Mouse (Mus musculus) midbrain, embryonic 11.5 days (tissue): ENCODE results near the gene Rhox1. TPM values are rescaled to one million over a fixed set of nuclear protein-coding genes. Genes with fewer than 3 reads are reported as not detected.
"Not testable (repeated sequence)": the region's sequence is repeated elsewhere in the genome, so short reads cannot be mapped to it uniquely, and the experiment has no call there.

Experiments used
- ATAC-seq: fragments of 200-750 bp; cut with Nextera tagmentation; 2 replicates; pipeline ENCODE4 v1.8.0; 2017; ENCODE audit warnings: moderate TSS enrichment, moderate library complexity; ENCODE audit not compliant: low FRiP score
- DNase-seq: peaks from one replicate; pipeline ENCODE4 v3.0.0; 2015; ENCODE audit warnings: low spot score; ENCODE audit errors: missing footprints
- H3K27ac ChIP-seq: fragments of 300-500 bp; sonication (generic); 2 replicates; pipeline ENCODE4 v1.5.1; 2014; ENCODE audit warnings: low read depth, low read length
- H3K27me3 ChIP-seq: fragments of 300-500 bp; sonication (generic); 2 replicates; pipeline ENCODE4 v1.6.1; 2014; ENCODE audit warnings: mild to moderate bottlenecking, low read length, moderate library complexity, mixed read lengths; ENCODE audit not compliant: control insufficient read depth, insufficient read depth
- H3K36me3 ChIP-seq: fragments of 300-500 bp; sonication (generic); 2 replicates; pipeline ENCODE4 v1.6.1; 2014; ENCODE audit warnings: mild to moderate bottlenecking, low read length, moderate library complexity, mixed read lengths; ENCODE audit not compliant: control insufficient read depth, insufficient read depth
- H3K4me1 ChIP-seq: fragments of 300-500 bp; sonication (generic); 2 replicates; pipeline ENCODE4 v1.6.1; 2014; ENCODE audit warnings: low read length; ENCODE audit not compliant: control insufficient read depth, insufficient read depth
- H3K4me2 ChIP-seq: fragments of 300-500 bp; sonication (generic); 2 replicates; pipeline ENCODE4 v1.6.1; 2014; ENCODE audit warnings: mild to moderate bottlenecking, moderate library complexity
- H3K4me3 ChIP-seq: fragments of 300-500 bp; sonication (generic); 2 replicates; pipeline ENCODE4 v1.5.1; 2014; ENCODE audit warnings: low read depth, low read length
- H3K9ac ChIP-seq: fragments of 300-500 bp; sonication (generic); 2 replicates; pipeline ENCODE4 v1.6.1; 2014; ENCODE audit warnings: low read length
- H3K9me3 ChIP-seq: fragments of 300-500 bp; sonication (generic); 2 replicates; pipeline ENCODE4 v1.6.1; 2016; ENCODE audit warnings: low read length; ENCODE audit not compliant: control insufficient read depth
- WGBS: fragments of 180-500 bp; shearing (Covaris S2); extraction: QIAGEN DNeasy Blood & Tissue Kit; methylation state at CpG from one replicate; pipeline ENCODE4 v1.1.7; 2014; 5-methylcytosine and 5-hydroxymethylcytosine counted together
- polyA plus RNA-seq: library from polyadenylated mRNA; unstranded; fragments of >200 nt; fragmentation: Nextera tagmentation; extraction: Ambion mirVana; gene quantifications from 2 replicates; pipeline ENCODE4 v1.2.1, GENCODE M21; 2014

Gene Rhox1
- polyA plus RNA-seq, 1 experiment from 2014 or later, result not detected

DNA sequence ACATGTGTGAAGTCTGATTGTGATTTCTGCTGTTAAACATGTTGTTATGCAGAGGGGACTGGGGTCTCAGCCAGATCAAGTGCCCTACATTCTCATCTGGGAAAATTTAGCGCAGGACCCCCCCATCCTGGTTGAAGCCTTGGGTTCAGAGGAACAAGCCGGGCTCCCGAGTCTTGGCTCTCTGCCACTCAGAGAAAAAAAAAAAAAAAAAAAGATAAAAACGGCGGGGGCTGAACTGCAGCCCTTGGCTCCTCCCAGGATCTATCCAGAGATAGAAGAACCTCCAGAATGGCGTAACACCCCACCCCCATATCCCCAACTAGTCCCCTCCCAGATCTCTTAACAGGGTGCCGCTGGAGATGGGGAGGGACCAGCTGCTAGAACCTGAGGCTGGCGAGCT lies 37.7 kb downstream of the Rhox1 start:
- H3K9me3 ChIP-seq, H3K36me3 ChIP-seq, H3K4me1 ChIP-seq, H3K9ac ChIP-seq, H3K4me3 ChIP-seq, ATAC-seq, H3K4me2 ChIP-seq, H3K27me3 ChIP-seq, DNase-seq, H3K27ac ChIP-seq: not testable (repeated sequence)
- 76% methylated on average over 6 of the region's 8 CpGs for WGBS

DNA sequence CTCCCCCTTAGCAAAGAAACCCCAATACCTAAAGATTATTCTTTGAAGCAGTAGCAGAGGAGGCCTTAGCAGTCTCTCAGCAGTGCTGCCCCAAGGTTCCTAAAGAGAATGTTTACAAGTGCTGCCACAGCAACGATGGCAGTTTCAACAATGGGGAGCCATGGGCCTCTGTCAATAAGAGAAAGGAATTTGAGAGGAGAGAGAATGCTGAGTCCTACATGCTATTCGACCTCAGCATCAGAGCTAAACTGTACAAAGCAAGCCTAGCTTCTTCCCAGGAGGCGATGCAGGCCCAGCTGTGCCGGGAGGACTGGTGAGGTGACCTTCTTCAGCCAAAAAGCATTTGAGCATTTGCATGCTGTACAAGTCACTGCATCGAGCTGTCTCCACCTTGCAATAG lies 53.3 kb downstream of the Rhox1 start, which contains the start of gene Akap14:
Gene Akap14, minus strand, starts transcription at position 101 of the 400 bp plus-strand sequence.
- Histone ChIP-seq H3K27me3 (no peaks in the 10 kb centered on the region), H3K4me3 (no peak within 1 kb of the TSS), H3K27ac (no peak within 1 kb of the TSS), H3K9ac (no peak within 1 kb of the TSS), H3K4me2 (no peak within 1 kb of the TSS), H3K9me3 (no peaks in the 10 kb centered on the region), H3K36me3 (no peaks in the 10 kb centered on the region), H3K4me1 (no peaks in the 10 kb centered on the region)
- DNase-seq (no peak), ATAC-seq (no peak)
- 50% methylated on average over 5 of the region's 5 CpGs for WGBS

DNA sequence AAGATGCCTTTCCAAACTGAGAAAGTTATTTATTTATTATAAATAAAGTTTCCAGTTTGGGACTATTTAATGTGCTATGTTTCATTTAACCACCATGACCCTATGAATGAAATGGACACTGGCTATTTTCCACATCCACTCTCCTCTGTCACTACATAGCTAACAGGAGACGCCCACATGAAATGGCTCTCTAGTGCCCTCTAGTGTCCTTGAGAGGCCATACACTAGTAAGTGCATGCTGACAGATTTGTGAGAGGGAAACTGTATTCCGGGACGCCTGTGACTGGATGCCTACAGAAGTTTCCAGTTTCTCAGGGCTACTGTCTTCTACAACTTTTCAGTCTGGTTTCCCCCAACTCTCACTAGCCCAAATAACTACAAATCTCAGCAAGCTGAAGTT lies 55.0 kb downstream of the Rhox1 start:
- no peaks in the 10 kb centered on the region for H3K36me3 ChIP-seq
- H3K4me1 ChIP-seq, result no peaks in the 10 kb centered on the region
- H3K27ac ChIP-seq, result no peak overlapping the region
- DNase-seq, result peak; percentile 84
- no peaks in the 10 kb centered on the region for H3K9me3 ChIP-seq
- H3K4me3 ChIP-seq, result no peak overlapping the region
- H3K9ac ChIP-seq, result no peak overlapping the region
- no peaks in the 10 kb centered on the region for H3K27me3 ChIP-seq
- WGBS, result 39% methylated on average over 3 of the region's 3 CpGs
- no peak overlapping the region for H3K4me2 ChIP-seq
- no peak for ATAC-seq

Other genes with a start within 250 kb of the Rhox1 start
- 47.5 and 50.0 TPM in 2 replicates for gene Sept6, start 230.5 kb downstream of the Rhox1 start, polyA plus RNA-seq
- gene Sowahd, start 173.4 kb downstream of the Rhox1 start, polyA plus RNA-seq, result not detected in 2 replicates
- 434 and 478 TPM in 2 replicates for gene Rpl39, start 136.9 kb downstream of the Rhox1 start, polyA plus RNA-seq
- 17.3 and 22.1 TPM in 2 replicates for gene Upf3b, start 111.9 kb downstream of the Rhox1 start, polyA plus RNA-seq
- 21.1 and 26.2 TPM in 2 replicates for gene Nkap, start 95.5 kb downstream of the Rhox1 start, polyA plus RNA-seq
- gene Akap14, start 53.4 kb downstream of the Rhox1 start, polyA plus RNA-seq, result 0.08 and 0.10 TPM in 2 replicates
- 387 and 428 TPM in 2 replicates for gene Ndufa1, start 31.1 kb downstream of the Rhox1 start, polyA plus RNA-seq
- gene Rnf113a1, start 31.0 kb downstream of the Rhox1 start, polyA plus RNA-seq, result 14.1 and 15.5 TPM in 2 replicates
- gene Gm9, start 11.2 kb downstream of the Rhox1 start, polyA plus RNA-seq, result not detected in 2 replicates
- 0.51 TPM in 1 of 2 replicates, not detected in the other for gene Rhox2a, start 22.7 kb upstream of the Rhox1 start, polyA plus RNA-seq
- not detected in 2 replicates for gene Rhox3a, start 27.7 kb upstream of the Rhox1 start, polyA plus RNA-seq
- gene Rhox4a, start 43.1 kb upstream of the Rhox1 start, polyA plus RNA-seq, result not detected in 2 replicates
- gene Rhox3a2, start 157.8 kb upstream of the Rhox1 start, polyA plus RNA-seq, result not detected in 2 replicates
- gene Rhox4a2, start 168.6 kb upstream of the Rhox1 start, polyA plus RNA-seq, result 0.18 and 0.43 TPM in 2 replicates
- 0.33 TPM in 1 of 2 replicates, not detected in the other for gene Rhox2b, start 189.8 kb upstream of the Rhox1 start, polyA plus RNA-seq
- gene Rhox4b, start 210.2 kb upstream of the Rhox1 start, polyA plus RNA-seq, result 0.18 TPM in 1 of 2 replicates, not detected in the other
- gene Rhox2c, start 231.4 kb upstream of the Rhox1 start, polyA plus RNA-seq, result 0.67 and 1.3 TPM in 2 replicates
- not detected in 2 replicates for gene Rhox3c, start 236.3 kb upstream of the Rhox1 start, polyA plus RNA-seq